Mouse (Mus musculus): ENCODE results near the gene Kif3b. TPM values are rescaled to one million over a fixed set of nuclear protein-coding genes. Genes with fewer than 3 reads are reported as not detected.
A peak's percentile ranks its signal among the peaks of the same experiment; 100 is the strongest.

Kif3b gene
- polyA plus RNA-seq, 1 experiment from 2014 or later = 6.0 TPM

DNA sequence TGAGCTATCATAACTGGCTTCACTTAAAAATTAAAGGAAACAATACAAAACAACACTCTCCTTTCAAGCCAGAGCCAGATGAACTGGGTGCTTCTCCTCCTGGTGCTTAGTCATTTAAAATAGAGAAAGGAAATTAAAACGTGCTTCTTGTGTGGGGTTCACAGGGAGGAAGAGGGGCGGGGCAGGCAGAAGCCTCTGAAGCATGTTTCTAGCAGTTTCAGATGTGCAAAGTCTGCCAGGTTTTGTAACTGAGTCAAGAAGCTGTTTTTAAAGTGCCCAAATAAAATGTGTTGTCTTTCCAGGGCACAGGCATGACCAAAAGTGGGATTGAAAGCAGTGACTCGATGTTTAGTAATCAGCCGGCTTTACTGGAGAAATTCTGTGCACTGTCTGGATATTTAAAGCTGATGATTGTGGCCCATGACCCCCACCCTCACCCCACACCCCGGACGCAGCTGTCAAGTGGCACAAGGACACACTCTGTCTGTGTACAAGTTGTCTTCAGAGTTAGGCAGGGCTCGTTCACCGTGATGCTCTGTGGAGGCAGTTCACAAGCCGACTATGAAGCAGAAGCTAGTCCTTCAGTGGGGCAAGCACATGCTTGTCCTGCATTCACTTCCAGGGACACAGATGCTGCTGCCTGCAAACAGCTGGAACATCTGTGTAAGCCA is 34.6 kb downstream of the Kif3b start:
- Histone ChIP-seq H3K9me3 (replicated peaks; ENCODE audit: low read length) (no peaks in the 10 kb centered on the region), H3K4me1 (replicated peaks; ENCODE audit: insufficient read depth, low read length) (no peaks in the 10 kb centered on the region), H3K36me3 (ENCODE audit: insufficient read depth, low read length) (peaks cover 35% of the 10 kb centered on the region), H3K9ac (ENCODE audit: low read depth, low read length) (no peak overlapping the region), H3K4me2 (ENCODE audit: low read length) (no peak overlapping the region), H3K27me3 (ENCODE audit: insufficient read depth, low read length) (no peaks in the 10 kb centered on the region), H3K27ac (no peak overlapping the region), H3K4me3 (replicated peaks; ENCODE audit: low read depth, low read length) (no peak overlapping the region)
- no peak for DNase-seq (ENCODE audit: low spot score)
- 60% methylated on average over 9 of the region's 9 CpGs for WGBS
- no peak for ATAC-seq (replicated peaks; ENCODE audit: low FRiP score, low read depth)
- TF ChIP-seq CTCF (IDR thresholded peaks at IDR 0.05; ENCODE audit: low read depth) = no peak

DNA sequence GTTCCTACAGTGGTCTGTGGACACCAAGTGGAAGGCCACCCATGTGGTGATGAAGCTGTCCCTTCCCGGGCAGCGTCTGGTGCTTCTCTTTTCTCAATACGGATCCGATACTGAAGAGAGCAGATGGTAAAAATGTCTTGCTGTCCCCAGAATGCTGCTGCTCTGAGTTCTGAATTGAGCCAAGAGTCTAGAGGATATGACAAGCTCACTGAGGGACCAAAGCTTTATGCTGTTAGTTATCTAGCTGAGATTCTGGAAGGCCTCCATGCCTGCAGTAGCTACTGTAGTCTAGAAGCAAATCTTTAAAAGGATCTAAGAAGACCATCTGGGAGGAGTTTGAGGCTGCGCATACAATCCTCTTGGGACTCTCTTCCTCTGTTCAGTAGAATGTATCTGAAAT is 41.1 kb downstream of the Kif3b start:
- H3K4me2 ChIP-seq (ENCODE audit: low read length) = no peak overlapping the region
- no peak overlapping the region for H3K9ac ChIP-seq (ENCODE audit: low read depth, low read length)
- H3K9me3 ChIP-seq (replicated peaks; ENCODE audit: low read length) = no peaks in the 10 kb centered on the region
- DNase-seq (ENCODE audit: low spot score) = no peak
- no peaks in the 10 kb centered on the region for H3K4me1 ChIP-seq (replicated peaks; ENCODE audit: insufficient read depth, low read length)
- H3K27me3 ChIP-seq (ENCODE audit: insufficient read depth, low read length) = no peaks in the 10 kb centered on the region
- WGBS = 91% methylated on average over 5 of the region's 5 CpGs
- TF ChIP-seq CTCF (IDR thresholded peaks at IDR 0.05; ENCODE audit: low read depth) = no peak
- H3K4me3 ChIP-seq (replicated peaks; ENCODE audit: low read depth, low read length) = no peak overlapping the region
- ATAC-seq (replicated peaks; ENCODE audit: low FRiP score, low read depth) = no peak
- no peak overlapping the region for H3K27ac ChIP-seq
- H3K36me3 ChIP-seq (ENCODE audit: insufficient read depth, low read length) = peaks cover 18% of the 10 kb centered on the region; the same call in 1 of the 2 replicates

- H3K4me1 ChIP-seq (replicated peaks; ENCODE audit: insufficient read depth, low read length) = 0 out of 2 replicates have a peak, but pooled peaks cover 5% of the 10 kb centered on the region
- H3K9me3 ChIP-seq (replicated peaks; ENCODE audit: low read length) = no peaks in the 10 kb centered on the region
- H3K9ac ChIP-seq (ENCODE audit: low read depth, low read length) = no peak overlapping the region
- no peak overlapping the region for H3K4me3 ChIP-seq (replicated peaks; ENCODE audit: low read depth, low read length)
- 96% methylated on average over 3 of the region's 3 CpGs for WGBS
- no peak for TF ChIP-seq CTCF (IDR thresholded peaks at IDR 0.05; ENCODE audit: low read depth)
- ATAC-seq (replicated peaks; ENCODE audit: low FRiP score, low read depth) (no peak), DNase-seq (ENCODE audit: low spot score) (no peak)
- no peaks in the 10 kb centered on the region for H3K27me3 ChIP-seq (ENCODE audit: insufficient read depth, low read length)
- peaks cover 18% of the 10 kb centered on the region; the same call in 1 of the 2 replicates for H3K36me3 ChIP-seq (ENCODE audit: insufficient read depth, low read length)
- H3K27ac ChIP-seq = no peak overlapping the region
- no peak overlapping the region for H3K4me2 ChIP-seq (ENCODE audit: low read length)
Observed at GRCm38 (mm10) chr2:153332981-153333380, 41.8 kb downstream of the Kif3b start.

DNA sequence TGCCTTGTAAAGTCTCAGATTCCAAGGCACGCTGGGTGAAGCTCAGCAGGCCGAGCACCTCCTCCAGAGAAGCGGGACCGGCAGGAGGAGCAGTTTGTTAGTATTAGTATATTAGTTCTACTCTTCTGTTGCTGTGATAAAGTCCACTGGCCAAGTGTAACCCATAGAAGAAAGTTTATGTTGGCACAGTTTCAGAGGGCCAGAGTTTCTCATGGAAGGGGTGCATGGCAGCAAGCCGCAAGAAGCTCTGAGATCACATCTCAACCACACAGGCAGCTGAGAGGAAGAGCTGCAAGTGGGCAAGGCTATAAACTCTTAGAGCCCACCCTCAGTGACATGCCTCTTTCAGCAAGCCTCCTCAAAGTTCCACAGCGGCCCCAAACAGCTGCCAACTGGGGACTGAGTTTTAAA is 42.6 kb downstream of the Kif3b start:
- no peaks in the 10 kb centered on the region for H3K27me3 ChIP-seq (ENCODE audit: insufficient read depth, low read length)
- H3K36me3 ChIP-seq (ENCODE audit: insufficient read depth, low read length) = peaks cover 18% of the 10 kb centered on the region; the same call in 1 of the 2 replicates
- no peaks in the 10 kb centered on the region for H3K9me3 ChIP-seq (replicated peaks; ENCODE audit: low read length)
- H3K4me3 ChIP-seq (replicated peaks; ENCODE audit: low read depth, low read length) = no peak overlapping the region
- 0 out of 2 replicates have a peak, but pooled peaks cover 5% of the 10 kb centered on the region for H3K4me1 ChIP-seq (replicated peaks; ENCODE audit: insufficient read depth, low read length)
- H3K4me2 ChIP-seq (ENCODE audit: low read length) = no peak overlapping the region
- 0 out of 2 replicates have a peak overlapping the region, but pooled peaks have one; percentile 8 for H3K27ac ChIP-seq
- TF ChIP-seq CTCF (IDR thresholded peaks at IDR 0.05; ENCODE audit: low read depth) = peak; percentile 47
- WGBS = 34% methylated on average over 6 of the region's 6 CpGs
- H3K9ac ChIP-seq (ENCODE audit: low read depth, low read length) = no peak overlapping the region
- DNase-seq (ENCODE audit: low spot score) (peak; percentile 83), ATAC-seq (replicated peaks; ENCODE audit: low FRiP score, low read depth) (no peak; the same call in 1 of the 2 replicates)

GRCm38 (mm10) chr2:153334281-153334680 is 43.1 kb downstream of the Kif3b start:
- Histone ChIP-seq H3K4me3 (replicated peaks; ENCODE audit: low read depth, low read length) (no peak overlapping the region), H3K4me2 (ENCODE audit: low read length) (no peak overlapping the region), H3K4me1 (replicated peaks; ENCODE audit: insufficient read depth, low read length) (0 out of 2 replicates have a peak, but pooled peaks cover 5% of the 10 kb centered on the region), H3K36me3 (ENCODE audit: insufficient read depth, low read length) (peaks cover 16% of the 10 kb centered on the region; the same call in 1 of the 2 replicates), H3K27ac (0 out of 2 replicates have a peak overlapping the region, but pooled peaks have one; percentile 8), H3K27me3 (ENCODE audit: insufficient read depth, low read length) (no peaks in the 10 kb centered on the region), H3K9me3 (replicated peaks; ENCODE audit: low read length) (no peaks in the 10 kb centered on the region), H3K9ac (ENCODE audit: low read depth, low read length) (no peak overlapping the region)
- DNase-seq (ENCODE audit: low spot score) = no peak
- WGBS = 79% methylated on average over 3 of the region's 3 CpGs
- ATAC-seq (replicated peaks; ENCODE audit: low FRiP score, low read depth) = no peak
- TF ChIP-seq CTCF (IDR thresholded peaks at IDR 0.05; ENCODE audit: low read depth) = no peak

GRCm38 (mm10) chr2:153336117-153336516 is 44.9 kb downstream of the Kif3b start:
- no peak overlapping the region for H3K27ac ChIP-seq
- 43% methylated on average over 2 of the region's 2 CpGs for WGBS
- TF ChIP-seq CTCF (IDR thresholded peaks at IDR 0.05; ENCODE audit: low read depth) = no peak
- DNase-seq (ENCODE audit: low spot score) (no peak), ATAC-seq (replicated peaks; ENCODE audit: low FRiP score, low read depth) (no peak)
- no peak overlapping the region for H3K4me3 ChIP-seq (replicated peaks; ENCODE audit: low read depth, low read length)
- no peak overlapping the region for H3K9ac ChIP-seq (ENCODE audit: low read depth, low read length)
- H3K36me3 ChIP-seq (ENCODE audit: insufficient read depth, low read length) = no peaks in the 10 kb centered on the region
- no peak overlapping the region for H3K4me2 ChIP-seq (ENCODE audit: low read length)
- no peaks in the 10 kb centered on the region for H3K9me3 ChIP-seq (replicated peaks; ENCODE audit: low read length)
- H3K4me1 ChIP-seq (replicated peaks; ENCODE audit: insufficient read depth, low read length) = 0 out of 2 replicates have a peak, but pooled peaks cover 5% of the 10 kb centered on the region
- H3K27me3 ChIP-seq (ENCODE audit: insufficient read depth, low read length) = no peaks in the 10 kb centered on the region
